Mouse (Mus musculus): ENCODE measurements around the gene Ephb1. TPM values are rescaled to one million over a fixed set of nuclear protein-coding genes. Genes with fewer than 3 reads are reported as not detected.

Ephb1 gene
- polyA plus RNA-seq, 1 experiment = 2.7 TPM

DNA sequence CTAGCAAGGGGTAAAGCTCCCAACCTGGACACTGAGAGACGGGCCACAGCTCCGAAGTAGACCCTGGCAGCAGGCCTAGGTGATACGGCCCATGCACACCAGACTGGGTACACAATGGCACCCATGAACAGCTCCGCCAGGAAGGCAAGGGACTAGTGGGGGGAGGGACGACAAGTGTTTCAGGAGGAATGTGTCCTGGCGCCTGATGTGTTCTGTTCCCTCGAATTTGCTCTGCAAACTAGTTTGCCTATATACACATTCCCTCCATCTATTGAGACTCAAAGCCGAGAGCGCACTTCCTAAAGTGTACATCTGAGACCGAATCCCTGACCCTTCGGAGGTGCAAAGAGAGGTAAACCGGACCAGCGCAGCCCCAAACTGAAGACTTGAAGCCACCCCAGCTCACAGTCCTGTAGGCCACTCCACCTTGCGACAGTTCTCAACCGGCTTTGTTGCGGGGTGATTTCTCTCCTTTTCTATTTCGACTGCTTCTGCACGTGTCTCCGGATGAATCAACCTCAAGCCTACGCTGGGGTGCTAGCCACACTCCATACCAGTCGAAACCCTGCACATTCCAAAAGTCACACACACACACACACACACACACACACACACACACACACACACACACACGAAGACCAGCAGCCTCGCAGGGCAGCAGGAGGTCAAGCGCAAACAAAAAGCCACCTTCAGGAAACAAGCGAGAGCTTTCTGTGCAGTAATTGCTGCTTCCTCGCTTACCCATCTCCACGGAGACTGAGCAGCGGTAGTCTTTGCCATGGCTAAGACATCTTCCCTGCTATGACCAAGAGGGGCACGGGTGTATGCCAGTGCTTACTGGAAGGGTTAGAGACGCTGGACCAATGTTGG, 2.1 kb downstream of the Ephb1 start:
- Histone ChIP-seq H3K4me1 (ENCODE audit: control insufficient read depth, insufficient read depth, low read length) (no peaks in the 10 kb centered on the region), H3K27ac (ENCODE audit: insufficient read depth, low read depth, low read length) (no peak overlapping the region), H3K36me3 (ENCODE audit: control insufficient read depth, insufficient read depth, low read length) (no peaks in the 10 kb centered on the region), H3K27me3 (replicated peaks; ENCODE audit: control insufficient read depth, insufficient read depth, low read length) (no peaks in the 10 kb centered on the region; the same call in 1 of the 2 replicates), H3K4me3 (ENCODE audit: insufficient read depth, low read depth, low read length) (peak overlapping the region; percentile 59; the same call in 1 of the 2 replicates)
- 11% methylated on average over 30 of the region's 30 CpGs for WGBS
- TF ChIP-seq POLR2A (IDR thresholded peaks at IDR 0.05; ENCODE audit: low read depth, low read length) = no peak
- no peak for TF ChIP-seq CTCF (conservative IDR thresholded peaks at IDR 0.05; ENCODE audit: insufficient read depth, insufficient read length, low read depth, low read length)
- DNase-seq = no peak

DNA sequence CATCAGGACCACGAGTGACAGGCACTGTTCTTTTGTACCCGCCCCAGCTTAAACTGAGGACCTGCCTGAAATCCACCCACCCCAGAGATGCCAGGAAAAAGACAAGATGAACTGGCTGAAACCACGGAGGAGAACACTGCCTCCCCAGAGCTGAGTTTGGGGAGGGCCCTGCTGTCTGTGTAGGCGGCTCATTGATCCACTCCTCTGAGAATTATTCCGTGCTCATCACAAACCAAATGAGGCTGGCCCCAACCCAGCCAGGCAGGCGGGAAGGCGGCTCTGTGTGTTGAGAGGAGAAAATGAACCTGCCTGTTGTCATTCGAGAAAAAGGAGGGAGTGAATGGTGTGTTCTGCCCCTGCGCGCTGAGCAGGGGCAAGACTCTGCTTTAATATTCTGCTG, 2.8 kb downstream of the Ephb1 start:
- TF ChIP-seq POLR2A (IDR thresholded peaks at IDR 0.05; ENCODE audit: low read depth, low read length) = no peak
- H3K27ac ChIP-seq (ENCODE audit: insufficient read depth, low read depth, low read length) = no peak overlapping the region
- WGBS = 17% methylated on average over 10 of the region's 10 CpGs
- H3K4me3 ChIP-seq (ENCODE audit: insufficient read depth, low read depth, low read length) = no peak overlapping the region
- no peaks in the 10 kb centered on the region for H3K4me1 ChIP-seq (ENCODE audit: control insufficient read depth, insufficient read depth, low read length)
- no peaks in the 10 kb centered on the region; the same call in 1 of the 2 replicates for H3K27me3 ChIP-seq (replicated peaks; ENCODE audit: control insufficient read depth, insufficient read depth, low read length)
- no peaks in the 10 kb centered on the region for H3K36me3 ChIP-seq (ENCODE audit: control insufficient read depth, insufficient read depth, low read length)
- DNase-seq = no peak

DNA sequence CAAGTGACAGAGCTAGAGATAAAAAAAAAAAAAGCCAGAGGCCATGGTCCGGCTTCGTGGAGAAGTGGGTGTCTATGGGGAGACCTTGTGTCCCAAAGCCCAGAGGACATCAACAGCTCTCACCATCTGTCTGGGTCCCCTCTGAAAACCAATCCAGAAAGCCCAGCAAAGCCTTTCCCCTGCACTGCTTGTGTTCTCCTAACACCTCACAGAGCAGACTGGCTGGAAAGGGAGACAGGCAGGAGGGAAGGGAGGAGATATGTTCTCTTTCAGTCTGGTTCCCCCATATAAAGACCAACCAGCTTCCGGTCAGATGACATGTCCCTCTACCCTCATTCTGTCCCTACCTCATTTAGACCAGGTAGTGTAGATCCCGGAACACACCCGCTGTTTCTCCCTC, 3.3 kb downstream of the Ephb1 start:
- Histone ChIP-seq H3K4me3 (ENCODE audit: insufficient read depth, low read depth, low read length) (no peak overlapping the region), H3K36me3 (ENCODE audit: control insufficient read depth, insufficient read depth, low read length) (no peaks in the 10 kb centered on the region), H3K4me1 (ENCODE audit: control insufficient read depth, insufficient read depth, low read length) (no peaks in the 10 kb centered on the region), H3K27ac (ENCODE audit: insufficient read depth, low read depth, low read length) (no peak overlapping the region), H3K27me3 (replicated peaks; ENCODE audit: control insufficient read depth, insufficient read depth, low read length) (no peaks in the 10 kb centered on the region; the same call in 1 of the 2 replicates)
- no peak for TF ChIP-seq POLR2A (IDR thresholded peaks at IDR 0.05; ENCODE audit: low read depth, low read length)
- no peak for DNase-seq
- WGBS = 65% methylated on average over 5 of the region's 5 CpGs

DNA sequence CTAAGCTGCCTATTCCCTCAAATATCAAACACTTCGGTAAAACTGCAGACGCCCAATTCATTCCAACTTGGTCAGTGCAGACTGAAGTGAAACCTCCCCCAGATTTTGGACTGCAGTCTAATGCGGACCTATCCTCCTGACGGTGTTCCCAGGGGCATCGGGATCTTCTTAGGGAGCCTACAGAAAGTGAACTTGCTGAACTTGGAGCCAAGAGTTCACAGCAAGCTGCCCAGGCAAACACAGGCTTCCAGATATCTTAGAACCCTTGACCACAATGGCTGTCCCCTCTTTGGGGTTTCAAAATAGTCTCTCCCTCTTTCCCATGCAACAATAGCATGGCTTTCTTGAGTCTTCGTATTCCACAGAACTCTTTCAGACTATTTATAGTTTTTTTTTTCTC, 3.8 kb downstream of the Ephb1 start:
- Histone ChIP-seq H3K4me1 (ENCODE audit: control insufficient read depth, insufficient read depth, low read length) (no peaks in the 10 kb centered on the region), H3K4me3 (ENCODE audit: insufficient read depth, low read depth, low read length) (no peak overlapping the region), H3K27ac (ENCODE audit: insufficient read depth, low read depth, low read length) (no peak overlapping the region), H3K36me3 (ENCODE audit: control insufficient read depth, insufficient read depth, low read length) (no peaks in the 10 kb centered on the region), H3K27me3 (replicated peaks; ENCODE audit: control insufficient read depth, insufficient read depth, low read length) (no peaks in the 10 kb centered on the region; the same call in 1 of the 2 replicates)
- TF ChIP-seq POLR2A (IDR thresholded peaks at IDR 0.05; ENCODE audit: low read depth, low read length) = no peak
- TF ChIP-seq CTCF (conservative IDR thresholded peaks at IDR 0.05; ENCODE audit: insufficient read depth, insufficient read length, low read depth, low read length) = no peak
- no peak for DNase-seq
- 73% methylated on average over 6 of the region's 6 CpGs for WGBS

DNA sequence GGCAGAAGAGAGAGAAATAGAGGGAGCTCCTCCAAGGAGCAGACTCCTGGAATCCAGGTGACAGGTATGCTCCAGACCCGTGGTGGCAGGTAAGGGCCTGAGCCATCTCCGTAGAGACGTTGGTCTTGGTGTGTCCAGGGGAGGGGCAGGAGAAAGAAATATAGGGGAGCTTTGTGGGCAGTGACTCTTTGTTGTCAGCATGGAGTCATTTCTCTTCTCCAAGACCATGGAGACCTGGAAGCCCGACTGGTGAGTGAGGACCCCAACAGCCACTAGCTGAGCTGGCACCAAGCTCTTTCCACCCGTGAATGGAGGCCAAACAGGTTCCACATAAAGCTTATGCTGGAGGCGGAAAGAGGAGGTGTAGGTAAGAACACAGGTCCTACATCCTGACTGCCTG, 4.4 kb downstream of the Ephb1 start:
- Histone ChIP-seq H3K27me3 (replicated peaks; ENCODE audit: control insufficient read depth, insufficient read depth, low read length) (no peaks in the 10 kb centered on the region; the same call in 1 of the 2 replicates), H3K4me1 (ENCODE audit: control insufficient read depth, insufficient read depth, low read length) (no peaks in the 10 kb centered on the region), H3K4me3 (ENCODE audit: insufficient read depth, low read depth, low read length) (no peak overlapping the region), H3K36me3 (ENCODE audit: control insufficient read depth, insufficient read depth, low read length) (no peaks in the 10 kb centered on the region), H3K27ac (ENCODE audit: insufficient read depth, low read depth, low read length) (no peak overlapping the region)
- WGBS = 82% methylated on average over 6 of the region's 6 CpGs
- TF ChIP-seq POLR2A (IDR thresholded peaks at IDR 0.05; ENCODE audit: low read depth, low read length) (no peak), CTCF (conservative IDR thresholded peaks at IDR 0.05; ENCODE audit: insufficient read depth, insufficient read length, low read depth, low read length) (no peak)
- no peak for DNase-seq

DNA sequence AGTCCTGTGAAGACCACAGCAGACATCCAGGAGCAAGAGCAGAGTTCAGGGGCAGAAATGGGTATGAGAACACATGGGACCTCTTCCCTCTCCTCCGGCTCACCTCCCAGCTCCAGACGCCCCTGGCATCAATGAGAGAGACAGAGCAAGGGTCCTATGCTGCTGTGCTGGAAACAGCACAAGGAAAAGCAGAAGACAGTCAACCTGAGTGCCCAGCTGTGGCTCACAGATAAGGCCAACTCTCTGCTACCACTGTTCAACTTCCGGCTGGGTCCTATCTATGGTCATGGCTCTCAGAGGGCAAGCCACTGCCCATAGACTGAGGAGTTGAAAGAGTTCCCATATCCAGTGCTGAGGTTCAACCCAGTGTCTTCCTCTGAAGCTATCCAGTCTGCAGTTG, 7.7 kb downstream of the Ephb1 start:
- H3K4me3 ChIP-seq (ENCODE audit: insufficient read depth, low read depth, low read length) = no peak overlapping the region
- no peaks in the 10 kb centered on the region for H3K36me3 ChIP-seq (ENCODE audit: control insufficient read depth, insufficient read depth, low read length)
- no peaks in the 10 kb centered on the region for H3K4me1 ChIP-seq (ENCODE audit: control insufficient read depth, insufficient read depth, low read length)
- no peaks in the 10 kb centered on the region for H3K27me3 ChIP-seq (replicated peaks; ENCODE audit: control insufficient read depth, insufficient read depth, low read length)
- no peak for TF ChIP-seq POLR2A (IDR thresholded peaks at IDR 0.05; ENCODE audit: low read depth, low read length)
- TF ChIP-seq CTCF (conservative IDR thresholded peaks at IDR 0.05; ENCODE audit: insufficient read depth, insufficient read length, low read depth, low read length) = no peak
- H3K27ac ChIP-seq (ENCODE audit: insufficient read depth, low read depth, low read length) = no peak overlapping the region
- DNase-seq = no peak
- 92% methylated on average over 3 of the region's 3 CpGs for WGBS

DNA sequence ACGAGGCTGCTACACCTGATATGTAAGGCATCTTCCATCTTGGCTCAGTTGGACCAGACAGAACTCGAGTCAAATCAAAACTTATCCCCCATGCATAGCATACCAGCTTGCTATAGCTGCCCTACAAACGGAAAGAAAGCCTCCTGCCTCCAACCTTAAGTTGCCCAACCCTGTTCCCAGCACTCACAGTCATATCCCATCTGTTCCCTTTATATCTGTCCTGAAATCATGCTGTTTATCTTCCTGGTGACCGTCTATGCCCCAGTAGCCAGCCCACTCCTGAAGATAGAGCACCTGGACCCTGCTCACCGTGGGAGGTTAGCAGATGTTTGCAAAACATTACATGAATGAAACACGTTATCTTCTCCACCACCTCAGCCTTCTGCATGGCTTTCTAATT, 9.0 kb downstream of the Ephb1 start:
- no peaks in the 10 kb centered on the region for H3K27me3 ChIP-seq (replicated peaks; ENCODE audit: control insufficient read depth, insufficient read depth, low read length)
- H3K27ac ChIP-seq (ENCODE audit: insufficient read depth, low read depth, low read length) = no peak overlapping the region

More for the DNA sequence above, 9.0 kb downstream of the Ephb1 start:
- WGBS = 74% methylated on average over 6 of the region's 6 CpGs
- no peak overlapping the region for H3K4me3 ChIP-seq (ENCODE audit: insufficient read depth, low read depth, low read length)
- TF ChIP-seq CTCF (conservative IDR thresholded peaks at IDR 0.05; ENCODE audit: insufficient read depth, insufficient read length, low read depth, low read length) (no peak), POLR2A (IDR thresholded peaks at IDR 0.05; ENCODE audit: low read depth, low read length) (no peak)
- no peak for DNase-seq
- H3K36me3 ChIP-seq (ENCODE audit: control insufficient read depth, insufficient read depth, low read length) = no peaks in the 10 kb centered on the region
- H3K4me1 ChIP-seq (ENCODE audit: control insufficient read depth, insufficient read depth, low read length) = no peaks in the 10 kb centered on the region
